In the genomic region with DNA sequence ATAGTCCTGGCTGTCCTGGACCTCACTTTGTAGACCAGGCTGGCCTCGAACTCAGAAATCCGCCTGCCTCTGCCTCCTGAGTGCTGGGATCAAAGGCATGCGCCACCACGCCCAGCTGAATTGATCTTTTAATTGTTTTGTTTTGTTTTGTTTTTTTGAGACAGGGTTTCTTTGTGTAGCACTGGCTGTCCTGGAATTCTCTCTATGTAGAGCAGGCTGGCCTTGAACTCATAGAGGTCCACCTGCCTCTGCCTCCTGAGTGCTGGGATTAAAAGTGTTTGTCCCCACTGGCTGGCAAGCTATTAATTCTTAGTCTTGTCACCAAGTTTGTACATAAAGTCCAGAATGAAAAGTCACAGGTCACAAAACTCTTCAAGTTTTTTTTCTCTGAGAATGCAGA, we compare ENCODE assay signal across 5 mouse cellular contexts. TPM values are rescaled to one million over a fixed set of nuclear protein-coding genes. Genes with fewer than 3 reads are reported as not detected.
DNase-seq lines count a peak whose midpoint lies in the region; TF ChIP-seq lines count a peak whose summit lies in the region.
"Not testable (repeated sequence)": the region's sequence is repeated elsewhere in the genome, so short reads cannot be mapped to it uniquely, and the experiment has no call there.

No protein-coding gene starts in this region.

- 0 out of 2 replicates have a peak overlapping the region, but pooled peaks have one; percentile 3 for H3K27ac ChIP-seq in ES-Bruce4 (ENCODE audit: insufficient read depth, low read length)
- not testable (repeated sequence) for H3K27ac ChIP-seq in ES-E14 (ENCODE audit: insufficient read depth, low read depth, low read length, poor library complexity, severe bottlenecking)
- H3K27ac ChIP-seq in gastrocnemius, adult 2 months: peak overlapping the region; percentile 57; the same call in 1 of the 2 replicates
- peak overlapping the region; percentile 85 for H3K27ac ChIP-seq in layer of hippocampus, adult 2 months

- H3K9ac ChIP-seq in ES-Bruce4 (ENCODE audit: low read depth, poor library complexity, severe bottlenecking); ES-E14 (ENCODE audit: insufficient read depth, low read depth, low read length, poor library complexity, severe bottlenecking): not testable (repeated sequence)

- not testable (repeated sequence) for H3K4me3 ChIP-seq in ES-Bruce4 (ENCODE audit: low read depth, low read length); ES-E14 (ENCODE audit: insufficient read depth in 1 of 2, low read depth in 1 of 2, low read length in 2 of 2, poor library complexity in 1 of 2, severe bottlenecking in 1 of 2); gastrocnemius, adult 2 months; layer of hippocampus, adult 2 months

- TF ChIP-seq POLR2A in ES-Bruce4 (IDR thresholded peaks at IDR 0.05; ENCODE audit: insufficient read depth, low read length): not testable (repeated sequence)

- H3K4me1 ChIP-seq in ES-Bruce4 (ENCODE audit: control insufficient read depth, insufficient read depth, low read length): not testable (repeated sequence)
- peaks cover 13 to 15% of the 10 kb centered on the region in 2 experiments for H3K4me1 ChIP-seq in ES-E14 (ENCODE audit: control insufficient read depth in 2 of 2, insufficient read depth in 2 of 2, low read length in 2 of 2, poor library complexity in 1 of 2)

- TF ChIP-seq EP300 in ES-Bruce4 (IDR thresholded peaks at IDR 0.05; ENCODE audit: insufficient read depth, low read depth, low read length): not testable (repeated sequence)

- not testable (repeated sequence) for H3K9me3 ChIP-seq in ES-Bruce4 (replicated peaks; ENCODE audit: control insufficient read depth, insufficient read depth, low read length, poor library complexity, severe bottlenecking); ES-E14 (ENCODE audit: control insufficient read depth, insufficient read depth, low read depth, low read length)

- intact Hi-C loops in gastrocnemius, adult 2 months (cut with DNase I): not testable (repeated sequence)

- in situ Hi-C loops in ES-E14 (cut with MboI; ENCODE audit: low sequenced_read_pairs in 2 of 2, unreplicated experiment in 2 of 2): not testable (repeated sequence)

- H3K36me3 ChIP-seq in ES-Bruce4 (ENCODE audit: control insufficient read depth, insufficient read depth, low read length, poor library complexity, severe bottlenecking); ES-E14 (ENCODE audit: control insufficient read depth, insufficient read depth, low read length, poor library complexity, severe bottlenecking): not testable (repeated sequence)

- H3K27me3 ChIP-seq in ES-Bruce4 (ENCODE audit: control insufficient read depth, insufficient read depth, low read length, poor library complexity, severe bottlenecking): not testable (repeated sequence)

- not testable (repeated sequence) for TF ChIP-seq CTCF in ES-Bruce4 (IDR thresholded peaks at IDR 0.05; ENCODE audit: low read depth, low read length); gastrocnemius, adult 2 months (IDR thresholded peaks at IDR 0.05); layer of hippocampus, adult 2 months (conservative IDR thresholded peaks at IDR 0.05)

- DNase-seq in ES-E14 (ENCODE audit: low read depth, low spot score) (peak; percentile 34), WW6 (ENCODE audit: low read depth, low spot score) (peak; percentile 26)
- not testable (repeated sequence) for DNase-seq in gastrocnemius, adult 2 months; layer of hippocampus, adult 2 months (ENCODE audit: low spot score in 2 of 2)

TF ChIP-seq in ES-E14, 5 proteins besides CTCF, POLR2A, EP300 and RAD21:
- TF ChIP-seq ZNF384 (IDR thresholded peaks at IDR 0.05; ENCODE audit: low read depth, low read length): 0 out of 2 replicates have a peak, but pooled peaks have one; percentile 15

RNA-seq across cellular contexts. Expression of gene Fbxw11, which starts 36.6 kb away (rescaled TPM):
- polyA plus RNA-seq in ES-Bruce4 (2011; ENCODE audit: insufficient read depth, insufficient read length, low read depth, missing spikeins): 59.6 and 65.0 TPM in 2 replicates
- 37.7 and 45.8 TPM in 2 replicates for total RNA-seq in ES-E14 (2012; rRNA removed)
- total RNA-seq in gastrocnemius, adult 2 months (2021): 10 to 100 TPM; 56.9 to 68.9 TPM
- 100 to 1,000 TPM; 146 to 157 TPM for total RNA-seq in layer of hippocampus, adult 2 months (2021)
